Mouse (Mus musculus) heart, embryonic 16.5 days (tissue): ENCODE data around the gene Mrpl33. TPM values are rescaled to one million over a fixed set of nuclear protein-coding genes. Genes with fewer than 3 reads are reported as not detected.
A peak's percentile ranks its signal among the peaks of the same experiment; 100 is the strongest.

Source experiments
- ATAC-seq: fragments of 200-750 bp; cut with Nextera tagmentation; replicated peaks from 2 replicates; pipeline ENCODE4 v1.8.0; 2017; ENCODE audit warnings: moderate number of reproducible peaks; ENCODE audit not compliant: insufficient read depth, low FRiP score; ENCODE audit errors: extremely low read depth
- H3K27ac ChIP-seq: fragments of 300-500 bp; sonication (generic); 2 replicates; pipeline ENCODE4 v1.5.1; 2014; ENCODE audit warnings: mild to moderate bottlenecking, low read length, control low read depth, moderate library complexity
- H3K27me3 ChIP-seq: fragments of 300-500 bp; sonication (generic); 2 replicates; pipeline ENCODE4 v1.6.1; 2014; ENCODE audit warnings: low read length, mixed read lengths; ENCODE audit not compliant: control insufficient read depth, insufficient read depth
- H3K36me3 ChIP-seq: fragments of 300-500 bp; sonication (generic); 2 replicates; pipeline ENCODE4 v1.6.1; 2014; ENCODE audit not compliant: control insufficient read depth, insufficient read depth
- H3K4me1 ChIP-seq: fragments of 300-500 bp; sonication (generic); 2 replicates; pipeline ENCODE4 v1.6.1; 2014; ENCODE audit warnings: low read length, mixed read lengths; ENCODE audit not compliant: control insufficient read depth, insufficient read depth
- H3K4me2 ChIP-seq: fragments of 300-500 bp; sonication (generic); 2 replicates; pipeline ENCODE4 v1.6.1; 2014; ENCODE audit warnings: low read depth, mild to moderate bottlenecking, control low read depth, low read length
- H3K4me3 ChIP-seq: fragments of 300-500 bp; sonication (generic); 2 replicates; pipeline ENCODE4 v1.5.1; 2014; ENCODE audit warnings: mild to moderate bottlenecking, control low read depth, low read length
- H3K9ac ChIP-seq: fragments of 300-500 bp; sonication (generic); 2 replicates; pipeline ENCODE4 v1.6.1; 2014; ENCODE audit warnings: low read length, control low read depth
- H3K9me3 ChIP-seq: fragments of 300-500 bp; sonication (generic); replicated peaks from 2 replicates; pipeline ENCODE4 v1.6.1; 2016; ENCODE audit warnings: low read length; ENCODE audit not compliant: control insufficient read depth
- WGBS: fragments of 180-500 bp; shearing (Covaris S2); extraction: QIAGEN DNeasy Blood & Tissue Kit; methylation state at CpG from one replicate; pipeline ENCODE4 v1.1.7; 2014; 5-methylcytosine and 5-hydroxymethylcytosine counted together
- polyA plus RNA-seq: library from polyadenylated mRNA; unstranded; fragments of >200 nt; fragmentation: Nextera tagmentation; extraction: Ambion mirVana; gene quantifications from 2 replicates; pipeline ENCODE4 v1.2.1, GENCODE M21; 2015

Mrpl33 gene
- polyA plus RNA-seq, 1 experiment from 2014 or later = 409 TPM

DNA sequence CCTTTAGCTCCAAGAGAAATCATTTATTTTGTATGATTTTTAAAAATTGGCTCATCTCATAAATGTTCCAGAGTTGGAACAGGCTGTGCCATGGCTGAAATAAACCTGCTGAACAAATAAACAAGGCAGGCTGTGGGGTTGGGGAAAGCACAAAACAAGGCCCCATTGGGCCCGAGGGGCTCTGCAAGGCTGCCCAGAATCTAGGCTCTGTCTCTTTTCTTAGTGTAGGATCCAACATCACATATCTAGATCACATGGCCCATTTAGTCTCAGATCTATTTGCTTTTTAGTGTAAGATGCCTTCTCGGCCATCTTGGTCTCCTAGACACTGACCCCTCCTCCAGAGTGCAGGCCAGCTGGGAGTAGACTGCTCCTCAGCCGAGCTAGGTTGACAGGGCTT, 30.3 kb upstream of the Mrpl33 start:
- no peak overlapping the region for H3K27ac ChIP-seq
- H3K9me3 ChIP-seq = no peaks in the 10 kb centered on the region
- WGBS = 65% methylated on average over 3 of the region's 3 CpGs
- no peaks in the 10 kb centered on the region for H3K36me3 ChIP-seq
- no peaks in the 10 kb centered on the region for H3K27me3 ChIP-seq
- no peak overlapping the region for H3K4me2 ChIP-seq
- no peak for ATAC-seq
- H3K9ac ChIP-seq = no peak overlapping the region
- peaks cover 49% of the 10 kb centered on the region for H3K4me1 ChIP-seq
- H3K4me3 ChIP-seq = no peak overlapping the region

GRCm38 (mm10) chr5:31567951-31568657, 28.6 kb upstream of the Mrpl33 start:
- Histone ChIP-seq H3K4me1 (peaks cover 48% of the 10 kb centered on the region), H3K4me2 (peak overlapping the region; percentile 18; the same call in 1 of the 2 replicates), H3K36me3 (no peaks in the 10 kb centered on the region), H3K4me3 (no peak overlapping the region), H3K9me3 (no peaks in the 10 kb centered on the region), H3K27me3 (no peaks in the 10 kb centered on the region), H3K9ac (peak overlapping the region; percentile 31; the same call in 1 of the 2 replicates), H3K27ac (peak overlapping the region; percentile 91)
- WGBS = 30% methylated on average over 5 of the region's 5 CpGs
- peak; percentile 43; the same call in 1 of the 2 replicates for ATAC-seq

DNA sequence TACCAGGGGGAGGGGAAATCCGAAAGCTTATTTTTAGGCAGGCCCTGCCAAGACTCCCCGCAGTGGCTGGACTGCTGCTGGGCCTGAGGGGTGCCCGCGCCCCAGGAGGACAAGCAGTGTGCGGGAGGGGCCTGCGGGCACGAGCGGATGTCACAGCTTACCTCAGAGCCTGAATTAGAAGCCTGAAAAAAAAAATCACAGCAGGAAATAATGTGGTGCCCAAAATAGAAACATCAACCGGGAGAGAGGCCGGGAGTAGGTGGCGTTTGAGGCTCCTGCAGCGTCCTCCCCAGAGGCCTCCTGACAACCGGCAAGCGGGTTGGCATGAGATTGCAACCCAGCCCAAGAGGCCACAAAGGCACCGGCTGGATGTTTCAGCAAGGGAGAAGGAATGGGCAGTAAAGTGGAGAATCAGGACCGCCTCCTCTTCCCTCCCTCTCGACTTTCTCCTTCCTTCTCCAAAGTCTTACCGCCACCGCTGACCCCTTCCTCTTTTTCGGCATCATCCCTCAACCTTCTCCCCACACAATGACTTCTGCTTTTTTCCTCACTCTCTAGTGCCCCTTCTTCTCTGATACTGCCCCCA, 25.6 kb upstream of the Mrpl33 start:
- H3K4me2 ChIP-seq = peak overlapping the region; percentile 52
- peak overlapping the region; percentile 98 for H3K27ac ChIP-seq
- peaks cover 31% of the 10 kb centered on the region for H3K4me1 ChIP-seq
- peak overlapping the region; percentile 74 for H3K9ac ChIP-seq
- ATAC-seq = peak; percentile 88
- H3K27me3 ChIP-seq = no peaks in the 10 kb centered on the region
- H3K9me3 ChIP-seq = no peaks in the 10 kb centered on the region
- WGBS = 3% methylated on average over 20 of the region's 20 CpGs
- peak overlapping the region; percentile 36 for H3K4me3 ChIP-seq
- H3K36me3 ChIP-seq = no peaks in the 10 kb centered on the region

GRCm38 (mm10) chr5:31573722-31574121, 23.0 kb upstream of the Mrpl33 start:
- WGBS = 86% methylated on average over 3 of the region's 3 CpGs
- Histone ChIP-seq H3K36me3 (no peaks in the 10 kb centered on the region), H3K4me2 (no peak overlapping the region), H3K27ac (no peak overlapping the region), H3K4me3 (no peak overlapping the region), H3K9ac (no peak overlapping the region), H3K9me3 (no peaks in the 10 kb centered on the region), H3K4me1 (peaks cover 19% of the 10 kb centered on the region), H3K27me3 (no peaks in the 10 kb centered on the region)
- ATAC-seq = no peak

GRCm38 (mm10) chr5:31576539-31576975, 20.2 kb upstream of the Mrpl33 start:
- ATAC-seq = no peak; the same call in 1 of the 2 replicates

GRCm38 (mm10) chr5:31581263-31581662, 15.5 kb upstream of the Mrpl33 start:
- no peak for ATAC-seq
- 78% methylated on average over 6 of the region's 6 CpGs for WGBS

More at GRCm38 (mm10) chr5:31576539-31576975, 20.2 kb upstream of the Mrpl33 start:
- Histone ChIP-seq H3K4me2 (no peak overlapping the region), H3K27ac (no peak overlapping the region), H3K4me1 (peaks cover 5% of the 10 kb centered on the region), H3K27me3 (no peaks in the 10 kb centered on the region), H3K9me3 (no peaks in the 10 kb centered on the region), H3K9ac (no peak overlapping the region), H3K4me3 (no peak overlapping the region), H3K36me3 (no peaks in the 10 kb centered on the region)
- 55% methylated on average over 7 of the region's 7 CpGs for WGBS

DNA sequence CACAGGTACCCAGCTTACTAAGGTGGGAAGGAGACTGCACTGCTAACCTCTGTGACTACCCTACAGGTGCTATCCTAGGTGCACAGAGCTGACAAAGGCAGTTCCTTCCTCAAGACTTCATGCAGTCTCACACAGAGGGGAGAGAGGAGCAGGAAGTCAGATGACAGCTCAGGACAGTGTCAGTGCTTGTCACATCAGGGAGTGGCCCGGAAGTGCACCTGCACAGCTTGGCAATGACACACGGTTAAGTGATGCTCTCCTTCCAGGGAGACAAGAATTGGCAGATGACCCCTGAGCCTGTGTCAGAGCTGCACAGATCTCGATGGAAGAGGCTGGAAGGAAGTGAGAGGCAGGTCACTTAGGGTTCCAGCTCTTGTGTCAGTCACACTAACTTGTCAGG, 14.8 kb upstream of the Mrpl33 start:
- Histone ChIP-seq H3K27me3 (no peaks in the 10 kb centered on the region), H3K9ac (no peak overlapping the region), H3K27ac (no peak overlapping the region), H3K4me3 (no peak overlapping the region), H3K9me3 (no peaks in the 10 kb centered on the region), H3K4me1 (no peaks in the 10 kb centered on the region), H3K4me2 (no peak overlapping the region), H3K36me3 (no peaks in the 10 kb centered on the region)
- ATAC-seq = no peak
- WGBS = 53% methylated on average over 3 of the region's 3 CpGs

More at GRCm38 (mm10) chr5:31581263-31581662, 15.5 kb upstream of the Mrpl33 start:
- Histone ChIP-seq H3K27me3 (no peaks in the 10 kb centered on the region), H3K4me2 (no peak overlapping the region), H3K4me1 (no peaks in the 10 kb centered on the region), H3K27ac (no peak overlapping the region), H3K9ac (no peak overlapping the region), H3K4me3 (no peak overlapping the region), H3K36me3 (no peaks in the 10 kb centered on the region), H3K9me3 (no peaks in the 10 kb centered on the region)

DNA sequence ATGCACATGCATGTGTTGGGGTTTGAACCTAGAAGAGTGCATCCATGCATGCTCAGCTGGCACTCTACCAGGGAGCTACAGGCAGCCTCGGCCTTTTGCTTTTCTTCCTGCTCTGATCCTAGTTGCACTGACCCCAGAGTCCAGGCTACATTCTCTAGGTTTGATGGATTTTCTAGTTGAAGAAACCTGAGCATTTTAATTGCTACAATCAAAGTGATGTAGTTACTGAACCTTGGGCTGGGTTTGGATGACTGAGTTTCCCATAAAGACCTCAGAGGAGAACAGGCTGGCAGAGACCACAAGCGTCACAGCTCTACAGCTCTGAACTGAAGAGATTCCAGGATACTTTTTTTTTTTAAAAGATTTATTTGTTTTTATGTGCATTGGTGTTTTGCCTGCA, 13.5 kb upstream of the Mrpl33 start:
- 69% methylated on average over 2 of the region's 2 CpGs for WGBS
- ATAC-seq = no peak
- H3K9ac ChIP-seq = no peak overlapping the region
- no peaks in the 10 kb centered on the region for H3K27me3 ChIP-seq
- H3K36me3 ChIP-seq = no peaks in the 10 kb centered on the region
- no peak overlapping the region for H3K27ac ChIP-seq
- no peak overlapping the region for H3K4me3 ChIP-seq
- H3K4me1 ChIP-seq = no peaks in the 10 kb centered on the region
- H3K9me3 ChIP-seq = no peaks in the 10 kb centered on the region
- no peak overlapping the region for H3K4me2 ChIP-seq

DNA sequence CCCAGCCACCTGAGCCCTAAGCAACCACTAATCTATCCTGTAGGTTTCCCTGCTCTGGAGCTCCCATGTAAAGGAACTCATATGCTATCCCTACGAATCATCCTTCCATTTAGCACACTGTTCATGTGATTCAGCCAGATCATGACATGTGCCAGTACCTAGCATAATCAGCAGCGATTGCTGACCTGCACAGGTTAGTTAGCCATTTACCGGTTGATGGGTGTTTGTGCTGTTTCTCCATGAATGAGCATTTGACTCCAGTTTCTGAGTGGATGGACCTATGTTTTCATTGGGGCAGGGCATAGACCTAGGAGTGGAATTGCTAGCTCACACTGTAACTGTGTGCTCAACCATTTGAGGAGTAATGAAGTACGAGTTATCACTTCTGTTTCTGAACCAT, 11.2 kb upstream of the Mrpl33 start:
- no peaks in the 10 kb centered on the region for H3K27me3 ChIP-seq
- no peaks in the 10 kb centered on the region for H3K4me1 ChIP-seq
- no peak overlapping the region for H3K4me2 ChIP-seq
- H3K9ac ChIP-seq = no peak overlapping the region
- no peaks in the 10 kb centered on the region for H3K36me3 ChIP-seq
- 0 out of 2 replicates have a peak, but pooled peaks cover 5% of the 10 kb centered on the region for H3K9me3 ChIP-seq
- no peak for ATAC-seq
- 88% methylated on average over 4 of the region's 4 CpGs for WGBS
- no peak overlapping the region for H3K27ac ChIP-seq
- H3K4me3 ChIP-seq = no peak overlapping the region
